Mouse (Mus musculus): ENCODE results near the gene Rbfox1.

GRCm38 (mm10) chr16:6086200-6086599 lies 201.0 kb downstream of the Rbfox1 start:
- TF ChIP-seq POLR2A (IDR thresholded peaks at IDR 0.05; ENCODE audit: control insufficient read depth, extremely low read depth, insufficient read depth, low read length, poor library complexity) (no peak), CTCF (IDR thresholded peaks at IDR 0.05; ENCODE audit: borderline replicate concordance, control insufficient read depth, extremely low read depth, insufficient read depth, low read length, poor library complexity) (no peak)

Measured in thymus, adult 2 months (tissue).